8 mouse cellular contexts compared by ENCODE assay signal in the genomic region with DNA sequence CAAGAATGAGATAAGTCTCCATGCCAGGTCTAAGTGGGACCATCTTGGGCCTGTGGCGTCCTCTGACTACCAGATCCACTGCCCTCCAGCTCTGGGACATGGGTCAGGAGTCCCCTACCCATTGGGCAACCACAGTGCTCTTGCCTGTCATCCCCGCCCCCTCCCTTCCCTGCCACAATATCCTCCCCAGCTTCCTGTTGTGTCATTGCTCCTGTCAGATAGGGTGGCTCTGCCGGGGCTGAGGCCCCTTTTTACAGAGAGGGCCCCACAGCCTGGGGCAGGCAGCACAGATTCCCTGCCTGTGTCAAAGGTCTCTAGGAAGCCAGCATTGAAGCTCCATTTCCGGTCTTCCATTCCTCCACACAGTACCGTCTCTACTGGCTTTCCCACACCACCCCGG.
DNase-seq lines count a peak whose midpoint lies in the region; ATAC-seq and TF ChIP-seq lines count a peak whose summit lies in the region.

No protein-coding gene starts in this region.

- H3K4me2 ChIP-seq in limb, embryonic 12.5 days: peak overlapping the region; percentile 67
- peak overlapping the region; percentile 66 for H3K4me2 ChIP-seq in midbrain, embryonic 15.5 days

- H3K9me3 ChIP-seq in limb, embryonic 12.5 days: no peaks in the 10 kb centered on the region
- H3K9me3 ChIP-seq in midbrain, embryonic 15.5 days: no peaks in the 10 kb centered on the region

- peak in 1 of 2 experiments; percentile 49 for DNase-seq in heart, adult 2 months
- no peak for DNase-seq in heart, adult 18-20 months
- DNase-seq in frontal cortex, postnatal 25 days (ENCODE audit: low spot score in 2 of 2): no peak
- DNase-seq in kidney, adult 18-20 months: no peak
- no peak for DNase-seq in gastrocnemius, postnatal 14 days

- no peak overlapping the region for H3K4me3 ChIP-seq in heart, adult 2 months
- no peak overlapping the region for H3K4me3 ChIP-seq in embryonic fibroblast, embryonic 13.5 days (ENCODE audit: insufficient read depth, low read length)
- peak overlapping the region; percentile 60; the same call in 1 of the 2 replicates for H3K4me3 ChIP-seq in limb, embryonic 12.5 days (replicated peaks)
- H3K4me3 ChIP-seq in midbrain, embryonic 15.5 days: peak overlapping the region; percentile 62

- WGBS in heart, adult 2 months: 51% methylated on average over 6 of the region's 6 CpGs
- WGBS in limb, embryonic 12.5 days: 45% methylated on average over 6 of the region's 6 CpGs
- WGBS in midbrain, embryonic 15.5 days: 54% methylated on average over 6 of the region's 6 CpGs

- intact Hi-C loops in heart, adult 2 months (cut with DNase I): no loop called here
- intact Hi-C loops in gastrocnemius, postnatal 14 days (cut with DNase I; ENCODE audit: low total_unique reads): no loop called here

- H3K9ac ChIP-seq in heart, adult 2 months (ENCODE audit: low read depth, low read length): no peak overlapping the region
- peak overlapping the region; percentile 34; the same call in 1 of the 2 replicates for H3K9ac ChIP-seq in limb, embryonic 12.5 days (replicated peaks)
- peak overlapping the region; percentile 85 for H3K9ac ChIP-seq in midbrain, embryonic 15.5 days

- 0 out of 2 replicates have a peak, but pooled peaks have one; percentile 14 for TF ChIP-seq POLR2A in heart, adult 2 months (IDR thresholded peaks at IDR 0.05; ENCODE audit: insufficient read depth, low read depth, low read length)
- TF ChIP-seq POLR2A in embryonic fibroblast, embryonic 13.5 days (IDR thresholded peaks at IDR 0.05; ENCODE audit: low read depth, low read length): no peak

- no peak for ATAC-seq in limb, embryonic 12.5 days (ENCODE audit: insufficient number of reproducible peaks, insufficient read depth, low FRiP score, low TSS enrichment, low read depth)
- no peak for ATAC-seq in midbrain, embryonic 15.5 days (replicated peaks)

- no peaks in the 10 kb centered on the region for H3K27me3 ChIP-seq in heart, adult 2 months (ENCODE audit: control insufficient read depth, insufficient read depth, low read length)
- H3K27me3 ChIP-seq in limb, embryonic 12.5 days: no peaks in the 10 kb centered on the region
- H3K27me3 ChIP-seq in midbrain, embryonic 15.5 days (replicated peaks): no peaks in the 10 kb centered on the region

- peaks cover 32% of the 10 kb centered on the region for H3K4me1 ChIP-seq in heart, adult 2 months (ENCODE audit: control insufficient read depth, insufficient read depth, low read length)
- peaks cover 25% of the 10 kb centered on the region for H3K4me1 ChIP-seq in embryonic fibroblast, embryonic 13.5 days (ENCODE audit: control insufficient read depth, insufficient read depth, low read length)
- H3K4me1 ChIP-seq in limb, embryonic 12.5 days (replicated peaks): peaks cover 75% of the 10 kb centered on the region
- H3K4me1 ChIP-seq in midbrain, embryonic 15.5 days: peaks cover 68% of the 10 kb centered on the region

- peaks cover 3% of the 10 kb centered on the region; the same call in 1 of the 2 replicates for H3K79me2 ChIP-seq in heart, adult 2 months (replicated peaks; ENCODE audit: control insufficient read depth, insufficient read depth, low read length)

- no peak for TF ChIP-seq CTCF in heart, adult 2 months (IDR thresholded peaks at IDR 0.05)
- TF ChIP-seq CTCF in embryonic fibroblast, embryonic 13.5 days (IDR thresholded peaks at IDR 0.05; ENCODE audit: borderline replicate concordance, insufficient read depth, low read length): no peak

- 0 out of 2 replicates have a peak, but pooled peaks have one; percentile 24 for TF ChIP-seq EP300 in heart, adult 2 months (IDR thresholded peaks at IDR 0.05; ENCODE audit: insufficient read depth, low read depth, low read length)

- peak overlapping the region; percentile 51 for H3K27ac ChIP-seq in heart, adult 2 months
- H3K27ac ChIP-seq in embryonic fibroblast, embryonic 13.5 days (ENCODE audit: insufficient read depth, low read length): peak overlapping the region; percentile 81
- H3K27ac ChIP-seq in limb, embryonic 12.5 days: peak overlapping the region; percentile 96
- peak overlapping the region; percentile 94; the same call in 1 of the 2 replicates for H3K27ac ChIP-seq in midbrain, embryonic 15.5 days

- no peaks in the 10 kb centered on the region for H3K36me3 ChIP-seq in heart, adult 2 months (ENCODE audit: control insufficient read depth, insufficient read depth, low read length)
- peaks cover 14% of the 10 kb centered on the region for H3K36me3 ChIP-seq in limb, embryonic 12.5 days
- no peaks in the 10 kb centered on the region for H3K36me3 ChIP-seq in midbrain, embryonic 15.5 days (replicated peaks)

Comparison
In these comparisons a context has a peak if more than half of its experiments do, and no peak if none do; other contexts are left out.
1. H3K4me3 ChIP-seq: peak in limb, embryonic 12.5 days (single experiment) and midbrain, embryonic 15.5 days (single experiment); none in heart, adult 2 months (single experiment) and embryonic fibroblast, embryonic 13.5 days (single experiment).
2. Peak in every context shown above with its lines, with median percentiles within 50 percentile points of each other: H3K27ac ChIP-seq.